Mouse (Mus musculus): ENCODE data around the gene Slc45a1.

GRCm38 (mm10) chr4:150616029-150616420, 35.9 kb downstream of the Slc45a1 start:
- TF ChIP-seq CTCF (IDR thresholded peaks at IDR 0.05; ENCODE audit: control insufficient read depth, insufficient read depth, insufficient replicate concordance, low read depth, low read length) (no peak), POLR2A (IDR thresholded peaks at IDR 0.05; ENCODE audit: control insufficient read depth, low read depth, low read length) (no peak)
